Mouse (Mus musculus) embryonic facial prominence, embryonic 13.5 days (tissue): Measurements from ENCODE around the gene Vamp8. TPM values are rescaled to one million over a fixed set of nuclear protein-coding genes. Genes with fewer than 3 reads are reported as not detected.

Experiments used
- ATAC-seq: fragments of 200-750 bp; cut with Nextera tagmentation; 2 replicates; pipeline ENCODE4 v1.8.0; 2017; ENCODE audit warnings: low read depth; ENCODE audit not compliant: insufficient number of reproducible peaks, insufficient read depth, low FRiP score, low TSS enrichment
- H3K27ac ChIP-seq: fragments of 300-500 bp; sonication (generic); 2 replicates; pipeline ENCODE4 v1.5.1; 2015; ENCODE audit warnings: moderate library complexity, mild to moderate bottlenecking, inconsistent platforms
- H3K27me3 ChIP-seq: fragments of 300-500 bp; sonication (generic); 2 replicates; pipeline ENCODE4 v1.6.1; 2015; ENCODE audit warnings: mild to moderate bottlenecking, inconsistent platforms
- H3K36me3 ChIP-seq: fragments of 300-500 bp; sonication (generic); 2 replicates; pipeline ENCODE4 v1.6.1; 2015; ENCODE audit warnings: mild to moderate bottlenecking, inconsistent platforms
- H3K4me1 ChIP-seq: fragments of 300-500 bp; sonication (generic); 2 replicates; pipeline ENCODE4 v1.6.1; 2015; ENCODE audit warnings: inconsistent platforms
- H3K4me2 ChIP-seq: fragments of 300-500 bp; sonication (generic); 2 replicates; pipeline ENCODE4 v1.6.1; 2015; ENCODE audit warnings: moderate library complexity, mild to moderate bottlenecking, inconsistent platforms
- H3K4me3 ChIP-seq: fragments of 300-500 bp; sonication (generic); 2 replicates; pipeline ENCODE4 v1.5.1; 2015; ENCODE audit warnings: mild to moderate bottlenecking, inconsistent platforms
- H3K9ac ChIP-seq: fragments of 300-500 bp; sonication (generic); 2 replicates; pipeline ENCODE4 v1.6.1; 2015; ENCODE audit warnings: mild to moderate bottlenecking, inconsistent platforms
- H3K9me3 ChIP-seq: fragments of 300-500 bp; sonication (generic); 2 replicates; pipeline ENCODE4 v1.6.1; 2016; ENCODE audit warnings: inconsistent platforms
- WGBS: fragments of 180-500 bp; shearing (Covaris S2); methylation state at CpG from one replicate; pipeline ENCODE4 v1.1.7; 2015; ENCODE audit warnings: mixed read lengths; 5-methylcytosine and 5-hydroxymethylcytosine counted together
- polyA plus RNA-seq: library from polyadenylated mRNA; unstranded; fragments of >200 nt; fragmentation: Nextera tagmentation; extraction: Ambion mirVana; gene quantifications from 2 replicates; pipeline ENCODE4 v1.2.1, GENCODE M21; 2015

Vamp8 gene
- polyA plus RNA-seq, 1 experiment from 2014 or later, result 135 TPM

DNA sequence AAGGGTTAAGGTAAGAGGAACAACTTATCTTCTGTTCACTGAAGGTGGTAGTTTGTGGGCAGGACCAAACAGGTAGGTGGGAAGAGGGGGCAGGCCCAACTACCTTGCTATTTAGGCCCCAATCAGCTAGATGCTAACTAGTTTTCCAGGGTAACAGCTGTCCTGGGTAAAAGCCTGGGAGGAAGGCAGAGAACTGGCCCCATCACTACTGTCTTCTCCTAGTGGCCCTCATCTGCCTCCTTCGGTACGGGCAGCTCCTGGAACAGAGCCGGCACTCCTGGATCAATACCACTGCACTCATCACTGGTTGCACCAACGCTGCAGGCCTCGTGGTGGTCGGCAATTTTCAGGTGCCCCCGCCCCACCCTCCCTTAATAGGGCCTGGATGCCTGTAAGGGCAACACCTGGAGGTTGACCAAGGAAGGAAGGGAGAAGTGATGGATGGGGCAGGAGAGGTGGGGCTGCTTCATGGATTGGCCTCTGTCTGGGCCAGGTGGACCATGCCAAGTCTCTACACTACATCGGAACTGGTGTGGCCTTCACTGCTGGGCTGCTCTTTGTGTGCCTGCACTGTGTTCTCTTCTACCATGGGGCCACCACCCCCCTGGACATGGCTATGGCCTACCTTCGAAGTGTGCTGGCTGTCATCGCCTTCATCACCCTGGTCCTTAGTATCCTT lies 32.3 kb downstream of the Vamp8 start:
- Histone ChIP-seq H3K36me3 (peaks cover 31% of the 10 kb centered on the region), H3K4me2 (no peak overlapping the region), H3K27me3 (no peaks in the 10 kb centered on the region), H3K9me3 (no peaks in the 10 kb centered on the region), H3K4me1 (peaks cover 53% of the 10 kb centered on the region), H3K4me3 (no peak overlapping the region), H3K27ac (no peak overlapping the region), H3K9ac (no peak overlapping the region)
- no peak for ATAC-seq
- WGBS, result 93% methylated on average over 10 of the region's 10 CpGs

- 0 out of 2 replicates have a peak overlapping the region, but pooled peaks have one; percentile 11 for H3K9ac ChIP-seq
- no peak for ATAC-seq
- H3K4me3 ChIP-seq, result no peak overlapping the region
- no peaks in the 10 kb centered on the region for H3K27me3 ChIP-seq
- peaks cover 57% of the 10 kb centered on the region for H3K4me1 ChIP-seq
- peaks cover 31% of the 10 kb centered on the region for H3K36me3 ChIP-seq
- WGBS, result 72% methylated on average over 5 of the region's 5 CpGs
- no peaks in the 10 kb centered on the region for H3K9me3 ChIP-seq
- H3K4me2 ChIP-seq, result no peak overlapping the region
- no peak overlapping the region for H3K27ac ChIP-seq
Observed at GRCm38 (mm10) chr6:72357164-72358079, 33.1 kb downstream of the Vamp8 start.

DNA sequence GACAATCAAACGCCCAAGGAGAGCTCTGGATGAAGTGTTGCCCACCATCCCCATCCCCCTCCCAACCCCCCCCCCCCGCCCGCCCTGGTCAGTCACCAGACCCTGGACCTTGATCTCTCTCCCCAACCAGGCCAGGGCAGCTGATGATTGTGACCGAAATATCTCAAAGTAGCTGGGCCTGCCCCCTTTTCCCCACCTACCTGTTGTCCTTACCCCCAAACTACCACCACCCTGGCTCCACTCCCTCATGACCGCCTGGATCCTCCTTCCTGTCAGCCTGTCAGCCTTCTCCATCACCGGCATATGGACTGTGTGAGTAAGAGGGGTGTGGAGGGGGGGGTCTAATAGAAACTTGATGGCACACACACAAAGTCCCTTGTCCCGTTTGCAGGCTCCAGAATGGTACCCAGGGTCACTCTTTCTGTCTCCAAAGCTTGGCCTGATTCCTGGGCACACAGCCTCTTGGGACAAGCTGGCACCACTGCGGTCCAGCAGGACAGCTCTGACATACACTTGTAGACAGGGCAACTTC lies 34.4 kb downstream of the Vamp8 start:
- Histone ChIP-seq H3K4me1 (peaks cover 59% of the 10 kb centered on the region), H3K36me3 (peaks cover 31% of the 10 kb centered on the region)

DNA sequence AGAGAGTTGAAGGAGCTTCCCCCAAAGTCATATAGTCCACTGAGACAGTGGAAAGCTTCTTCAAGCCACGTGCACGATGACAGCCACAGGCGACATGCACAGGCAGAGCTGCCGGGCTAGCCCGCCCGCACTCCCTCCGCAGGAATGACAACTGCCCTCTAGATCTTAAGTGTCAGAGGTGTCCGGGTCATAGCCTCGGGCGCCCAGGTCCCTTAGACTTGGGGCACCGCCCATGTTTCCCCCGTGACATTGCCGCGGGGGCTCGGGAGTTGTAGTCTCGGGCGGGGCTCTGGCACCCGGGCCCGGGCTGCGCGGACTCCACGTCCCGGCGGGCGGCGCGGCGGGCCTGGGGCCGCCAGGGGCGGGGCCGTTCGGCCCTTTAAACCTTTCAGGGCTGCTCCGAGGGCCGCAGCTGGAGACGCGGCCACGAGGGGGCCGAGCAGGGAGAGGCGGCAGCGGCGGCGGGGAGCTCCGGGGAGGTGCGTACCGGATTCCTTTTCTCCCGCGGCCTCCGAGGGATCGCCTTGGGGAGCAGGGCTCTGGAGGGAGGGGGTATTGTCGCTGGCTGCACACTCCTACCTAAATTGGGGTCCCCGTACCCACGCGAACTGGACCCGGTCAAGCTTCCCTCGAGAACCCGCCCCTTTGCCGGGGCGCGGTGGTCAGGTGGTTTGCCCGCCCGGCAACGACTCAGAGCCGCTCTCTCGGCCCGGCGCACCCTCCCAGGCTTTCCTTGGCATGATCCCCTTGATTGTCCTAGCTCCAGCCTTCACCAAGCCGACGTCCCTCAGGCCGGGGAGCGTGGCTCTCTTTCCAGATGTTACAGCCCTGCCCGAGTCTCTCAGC lies 35.2 kb downstream of the Vamp8 start, which contains the start of gene Tmem150a:
TSS of gene Tmem150a (plus strand) at position 382 of the 846 bp plus-strand sequence.
- Histone ChIP-seq H3K27me3 (no peaks in the 10 kb centered on the region), H3K27ac (peak within 1 kb of the TSS; percentile 33; the same call in 1 of the 2 replicates), H3K4me2 (peak within 1 kb of the TSS; percentile 94), H3K36me3 (peaks cover 32% of the 10 kb centered on the region), H3K9ac (peak within 1 kb of the TSS; percentile 80), H3K9me3 (no peaks in the 10 kb centered on the region), H3K4me1 (peaks cover 53% of the 10 kb centered on the region), H3K4me3 (peak within 1 kb of the TSS; percentile 60)
- peak; percentile 66 for ATAC-seq
- WGBS, result under 1% methylated on average over 67 of the region's 71 CpGs

More for the DNA sequence above, 34.4 kb downstream of the Vamp8 start:
- H3K27me3 ChIP-seq, result no peaks in the 10 kb centered on the region
- peak overlapping the region; percentile 60 for H3K4me3 ChIP-seq
- 0 out of 2 replicates have a peak, but pooled peaks have one; percentile 0 for ATAC-seq
- 27% methylated on average over 8 of the region's 8 CpGs for WGBS
- H3K9me3 ChIP-seq, result no peaks in the 10 kb centered on the region
- peak overlapping the region; percentile 94 for H3K4me2 ChIP-seq
- peak overlapping the region; percentile 80 for H3K9ac ChIP-seq
- no peak overlapping the region for H3K27ac ChIP-seq

DNA sequence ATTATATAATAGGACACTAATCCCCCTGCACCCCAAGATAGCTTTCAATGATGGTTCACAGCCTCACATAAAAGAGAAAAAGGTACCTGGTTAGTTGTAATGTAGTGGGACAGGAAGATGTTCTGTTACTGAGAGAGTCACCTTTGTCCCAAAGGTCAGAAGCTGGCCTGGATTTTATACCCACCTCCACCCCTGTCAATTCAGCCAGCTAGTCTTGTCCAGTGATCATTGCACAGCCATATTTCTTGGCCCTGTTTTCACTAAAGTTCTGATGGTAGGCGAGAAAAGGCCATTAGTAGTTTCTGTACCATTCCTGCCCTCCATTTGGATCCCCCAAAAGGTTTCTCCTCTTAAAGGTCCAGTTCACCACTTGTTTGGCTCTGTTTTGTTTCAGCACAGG lies 36.5 kb downstream of the Vamp8 start:
- Histone ChIP-seq H3K9me3 (no peaks in the 10 kb centered on the region), H3K4me2 (peak overlapping the region; percentile 94), H3K9ac (no peak overlapping the region), H3K36me3 (peaks cover 33% of the 10 kb centered on the region), H3K4me3 (no peak overlapping the region), H3K27me3 (no peaks in the 10 kb centered on the region), H3K4me1 (peaks cover 52% of the 10 kb centered on the region), H3K27ac (no peak overlapping the region)
- 55% methylated on average over 1 of the region's 1 CpGs for WGBS
- ATAC-seq, result no peak

DNA sequence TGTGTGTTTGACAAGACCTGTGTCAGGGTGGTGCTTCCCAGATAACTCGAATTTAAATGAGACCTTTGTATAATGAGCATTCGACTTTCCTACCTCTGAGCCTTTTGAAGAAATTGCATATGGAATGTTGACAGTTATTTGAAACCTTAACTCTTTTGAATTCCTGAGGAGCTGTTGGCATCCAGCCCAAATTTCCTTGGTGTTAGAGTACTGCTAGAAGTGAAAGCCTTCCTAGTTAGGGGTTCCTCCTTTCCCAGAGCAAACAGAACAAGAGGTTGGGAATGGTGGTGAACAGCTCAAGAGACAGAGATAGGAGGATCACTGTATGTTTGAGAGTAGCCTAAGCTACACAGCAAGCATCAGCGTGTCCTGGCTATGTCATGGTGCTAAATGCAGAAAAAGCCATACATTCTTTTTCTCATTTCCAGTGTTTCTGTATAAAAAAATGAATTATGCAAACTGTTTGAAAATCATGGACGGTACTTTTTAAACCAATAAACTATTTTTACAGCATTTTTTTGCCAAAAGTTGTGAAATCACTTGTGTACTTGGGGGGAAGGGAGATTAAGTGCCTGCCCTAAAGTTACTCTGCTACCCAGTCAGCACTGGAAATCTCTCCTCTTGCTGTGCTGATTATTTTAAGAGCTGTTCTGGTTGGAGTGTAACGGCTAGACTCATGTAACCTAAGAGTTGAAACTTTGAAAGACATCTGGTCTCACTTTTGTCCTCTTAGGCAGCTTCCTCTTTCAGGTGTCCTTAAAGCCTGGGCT lies 37.7 kb downstream of the Vamp8 start:
- peaks cover 30% of the 10 kb centered on the region for H3K36me3 ChIP-seq

DNA sequence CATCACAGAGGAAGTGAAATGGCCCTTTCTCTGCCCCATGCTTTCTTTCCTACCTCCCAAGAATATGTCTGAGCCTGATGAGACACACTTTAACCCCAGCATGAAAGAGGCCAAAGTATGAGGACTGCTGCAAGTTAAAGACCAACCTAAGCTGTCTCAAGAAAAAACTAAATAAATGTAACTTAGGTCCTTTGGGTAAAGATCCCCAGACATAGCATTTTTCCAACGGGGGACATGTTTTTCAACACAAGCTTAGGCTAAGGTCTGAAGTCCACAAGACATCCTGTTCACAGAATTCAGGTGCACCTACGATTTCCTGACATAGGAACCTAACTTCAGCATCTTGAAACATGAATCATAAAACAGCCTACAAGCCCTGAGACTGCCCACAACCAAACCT lies 40.3 kb downstream of the Vamp8 start:
- Histone ChIP-seq H3K9ac (no peak overlapping the region), H3K36me3 (peaks cover 26% of the 10 kb centered on the region), H3K4me1 (peaks cover 54% of the 10 kb centered on the region), H3K4me3 (no peak overlapping the region), H3K9me3 (no peaks in the 10 kb centered on the region), H3K27me3 (no peaks in the 10 kb centered on the region), H3K27ac (no peak overlapping the region), H3K4me2 (no peak overlapping the region)
- ATAC-seq, result no peak
- 85% methylated on average over 2 of the region's 2 CpGs for WGBS

More for the DNA sequence above, 37.7 kb downstream of the Vamp8 start:
- 36% methylated on average over 5 of the region's 5 CpGs for WGBS
- no peak overlapping the region for H3K4me2 ChIP-seq
- H3K27ac ChIP-seq, result peak overlapping the region; percentile 5; the same call in 1 of the 2 replicates
- peaks cover 64% of the 10 kb centered on the region for H3K4me1 ChIP-seq
- no peaks in the 10 kb centered on the region for H3K27me3 ChIP-seq
- H3K9me3 ChIP-seq, result no peaks in the 10 kb centered on the region
- H3K9ac ChIP-seq, result peak overlapping the region; percentile 22; the same call in 1 of the 2 replicates
- no peak for ATAC-seq
- no peak overlapping the region for H3K4me3 ChIP-seq

DNA sequence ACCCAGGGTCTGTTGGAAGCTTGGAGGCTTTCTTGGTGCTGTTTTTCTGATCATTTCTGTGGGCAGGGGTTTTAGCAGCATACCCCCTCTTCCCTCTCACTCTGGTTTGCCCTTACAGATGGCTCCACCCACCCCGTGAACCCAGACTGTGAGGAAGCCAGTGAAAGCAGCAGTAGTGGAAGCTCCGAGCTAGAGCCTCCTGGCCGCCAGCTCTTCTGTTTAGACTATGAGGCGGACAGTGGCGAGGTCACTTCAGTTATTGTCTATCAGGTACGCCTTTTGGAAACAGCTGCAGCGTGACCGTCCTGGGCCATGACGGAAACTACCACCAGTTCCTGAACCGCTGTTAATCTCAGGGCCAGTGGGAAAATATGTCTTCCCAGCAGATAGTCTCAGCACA lies 42.1 kb downstream of the Vamp8 start:
- Histone ChIP-seq H3K9ac (peak overlapping the region; percentile 92), H3K36me3 (peaks cover 26% of the 10 kb centered on the region), H3K4me2 (peak overlapping the region; percentile 80), H3K4me3 (peak overlapping the region; percentile 86), H3K4me1 (peaks cover 46% of the 10 kb centered on the region), H3K27ac (0 out of 2 replicates have a peak overlapping the region, but pooled peaks have one; percentile 92), H3K9me3 (no peaks in the 10 kb centered on the region), H3K27me3 (no peaks in the 10 kb centered on the region)
- 79% methylated on average over 10 of the region's 10 CpGs for WGBS
- no peak for ATAC-seq

DNA sequence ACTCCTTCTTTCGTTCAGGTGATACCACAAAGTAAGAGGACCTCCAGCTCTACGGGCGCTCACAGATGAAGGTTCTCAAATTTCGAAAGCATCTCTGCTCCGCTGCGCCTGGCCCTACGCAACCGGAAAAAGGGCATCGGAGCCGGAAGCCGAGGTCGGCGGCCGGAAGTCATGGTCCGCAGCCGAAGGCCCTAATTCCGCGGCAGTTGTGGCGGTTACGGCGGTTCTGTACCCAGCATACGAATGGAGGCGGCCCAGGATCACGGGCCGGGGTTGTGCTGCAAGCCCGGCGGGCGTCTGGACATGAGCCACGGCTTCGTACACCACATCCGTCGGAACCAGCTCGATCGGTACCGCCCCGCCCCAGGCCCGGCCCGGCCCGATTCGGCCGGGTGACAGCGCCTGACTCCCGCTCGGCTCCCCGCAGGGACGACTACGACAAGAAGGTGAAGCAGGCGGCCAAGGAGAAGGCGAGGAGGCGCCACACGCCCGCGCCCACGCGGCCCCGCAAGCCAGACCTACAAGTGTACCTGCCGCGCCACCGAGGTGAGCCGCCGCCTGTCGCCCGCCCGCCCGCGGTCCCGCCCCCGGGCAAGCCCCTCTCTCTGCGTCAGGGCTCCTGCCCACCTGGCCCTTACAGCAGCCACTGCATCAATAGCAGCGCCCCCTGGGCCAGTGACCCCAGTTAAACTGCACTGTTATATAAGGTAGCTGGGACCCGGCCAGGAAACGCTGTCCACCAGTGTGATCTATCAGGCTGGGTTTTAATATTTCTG lies 43.1 kb downstream of the Vamp8 start, which contains the start of gene 0610030E20Rik:
TSS of gene 0610030E20Rik (plus strand) at position 152 of the 776 bp plus-strand sequence.
- H3K4me3 ChIP-seq, result peak within 1 kb of the TSS; percentile 86
- peak within 1 kb of the TSS; percentile 92 for H3K9ac ChIP-seq
- H3K4me2 ChIP-seq, result peak within 1 kb of the TSS; percentile 80
- peaks cover 29% of the 10 kb centered on the region for H3K36me3 ChIP-seq
- ATAC-seq, result peak; percentile 73; the same call in 1 of the 2 replicates
- H3K4me1 ChIP-seq, result peaks cover 38% of the 10 kb centered on the region
- WGBS, result under 1% methylated on average over 72 of the region's 72 CpGs
- H3K27ac ChIP-seq, result peak within 1 kb of the TSS; percentile 92
- no peaks in the 10 kb centered on the region for H3K9me3 ChIP-seq
- no peaks in the 10 kb centered on the region for H3K27me3 ChIP-seq
